Mouse (Mus musculus) heart, adult 8-10 months (tissue): ENCODE data around the gene Irak2. TPM values are rescaled to one million over a fixed set of nuclear protein-coding genes. Genes with fewer than 3 reads are reported as not detected.

Experiments
- DNase-seq: peaks from one replicate; pipeline ENCODE4 v3.0.0; 2022; ENCODE audit warnings: low spot score
- total RNA-seq, 4 experiments: library from RNA; stranded (reverse); gene quantifications; 2 replicates each; pipeline ENCODE4 v1.2.4; 2022

Gene Irak2
- total RNA-seq = 10 to 100 TPM in 2 of 4 experiments, 1 to 10 TPM in 2; 8.1 to 13.5 (median 10.6) TPM

DNA sequence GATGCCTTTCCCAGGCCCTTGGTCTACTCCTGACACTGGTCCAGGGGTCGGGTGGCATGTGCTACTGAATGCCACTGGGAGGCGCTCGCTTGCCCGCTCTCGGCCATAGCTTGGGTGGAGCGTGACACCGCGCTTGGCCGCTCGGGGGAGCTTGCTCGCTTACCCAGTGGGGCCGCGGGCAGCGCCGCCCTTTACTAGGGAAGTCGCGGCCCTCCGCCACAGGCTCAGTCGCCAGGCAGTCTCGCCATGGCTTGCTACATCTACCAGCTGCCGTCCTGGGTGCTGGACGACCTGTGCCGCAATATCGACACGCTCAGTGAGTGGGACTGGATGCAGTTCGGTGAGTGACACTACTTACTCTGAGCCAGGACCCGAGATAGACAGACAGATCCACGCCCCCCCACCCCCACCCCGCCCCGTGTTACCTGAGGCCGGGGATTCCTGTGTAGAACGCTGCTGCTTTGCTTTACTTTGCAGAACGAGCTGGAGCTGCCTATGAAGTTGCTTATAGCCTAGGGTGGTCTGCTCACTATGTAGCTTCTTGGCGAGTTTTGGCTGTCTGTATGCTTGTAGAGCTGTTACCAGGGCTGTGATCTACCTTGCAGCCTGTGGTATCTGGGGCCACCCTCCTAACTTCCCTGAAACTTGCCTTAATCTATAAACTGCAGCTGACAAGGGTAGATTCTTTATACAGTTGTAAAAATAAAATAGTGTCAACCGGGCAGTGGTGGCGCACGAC is at the start of gene Irak2:
Gene Irak2, plus strand, starts transcription at position 166 of the 739 bp plus-strand sequence.
- DNase-seq = peak; percentile 95

DNA sequence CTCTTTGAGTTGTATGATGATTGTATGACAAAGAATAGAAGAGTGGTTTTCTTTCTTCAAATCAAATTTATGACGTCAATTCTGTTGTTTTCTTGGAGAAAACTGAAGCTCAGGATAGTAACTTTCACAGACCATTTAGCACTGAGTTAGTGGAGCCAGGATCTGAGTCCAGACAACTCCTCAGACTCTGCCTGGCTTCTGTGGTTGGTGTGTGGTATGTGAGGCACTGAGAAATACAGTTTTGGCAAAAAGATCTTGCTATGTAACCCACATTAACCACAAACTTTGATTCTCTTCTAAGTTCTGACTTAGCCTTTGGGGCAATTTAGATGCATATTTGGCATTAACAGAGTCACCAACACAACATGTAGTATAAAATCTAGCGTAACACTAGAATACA is 45.6 kb upstream of the Irak2 start:
- DNase-seq = no peak

DNA sequence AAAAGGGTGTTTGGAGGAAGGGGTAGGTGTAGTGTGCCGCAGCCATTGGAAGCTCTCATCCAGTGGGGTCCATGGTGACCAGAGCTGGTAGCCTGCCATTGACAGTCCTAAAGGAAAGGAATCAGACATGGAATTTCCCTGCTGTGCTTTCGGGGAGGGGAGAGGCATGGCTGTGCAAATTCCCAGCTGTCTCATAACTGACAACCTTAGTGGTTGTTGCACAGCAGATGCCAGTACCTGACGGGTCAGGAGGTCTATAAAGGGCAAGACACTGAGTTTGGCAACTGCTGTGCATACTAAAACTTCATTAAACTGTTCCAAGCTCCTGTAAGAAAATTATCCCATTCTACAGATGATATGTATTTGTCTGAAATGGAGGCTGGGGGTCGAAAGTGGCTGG is 40.3 kb upstream of the Irak2 start:
- DNase-seq = no peak

DNA sequence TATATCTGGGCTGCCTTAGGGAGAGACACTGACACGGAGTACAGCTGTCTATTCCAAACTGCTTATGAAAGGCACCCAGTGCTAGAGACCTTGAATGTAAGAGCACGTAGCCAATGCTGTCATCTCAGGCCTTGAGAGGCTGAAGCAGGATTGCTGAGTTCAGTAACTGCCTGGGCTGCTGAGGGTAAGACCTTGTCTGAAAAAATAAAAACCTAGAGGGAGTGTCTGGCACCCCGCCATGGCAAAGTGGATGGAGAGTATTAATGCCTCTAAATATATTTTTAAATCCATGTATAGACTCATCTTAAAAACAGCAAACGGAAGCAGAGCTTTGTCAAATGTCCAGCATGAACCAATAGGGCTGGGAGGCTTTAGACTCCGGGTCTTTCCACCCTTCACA is 38.4 kb upstream of the Irak2 start:
- no peak for DNase-seq

DNA sequence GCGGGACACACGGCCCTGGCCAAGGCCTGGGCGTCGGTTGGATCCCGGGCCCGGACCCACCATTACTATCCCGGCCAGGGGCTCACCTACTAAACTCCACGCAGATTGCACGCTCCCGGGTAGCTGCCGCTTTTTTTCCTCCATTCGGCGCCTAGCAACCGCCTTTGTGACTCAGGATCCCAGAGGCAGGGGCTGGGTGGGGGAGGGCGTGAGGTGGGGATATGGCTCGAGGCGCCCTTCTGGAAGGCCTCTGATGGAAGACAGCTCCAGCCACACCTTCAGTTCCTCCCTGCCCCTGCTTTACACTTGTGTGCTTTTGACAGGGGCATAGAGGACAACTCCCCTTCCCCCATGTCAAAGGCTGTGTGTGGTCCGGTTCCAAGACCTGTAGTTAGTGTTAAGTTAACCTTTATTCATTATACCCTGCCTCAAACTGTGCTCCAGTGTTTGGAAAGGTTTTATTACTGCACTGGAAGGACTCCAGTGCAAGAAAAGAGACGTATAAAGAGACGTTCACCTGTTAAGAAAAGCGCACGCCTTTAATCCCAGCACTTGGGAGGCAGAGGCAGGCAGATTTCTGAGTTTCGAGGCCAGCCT is 37.6 kb upstream of the Irak2 start, which contains the start of gene Fancd2os:
Gene Fancd2os, minus strand, starts transcription at position 173 of the 597 bp plus-strand sequence.
- DNase-seq = no peak

DNA sequence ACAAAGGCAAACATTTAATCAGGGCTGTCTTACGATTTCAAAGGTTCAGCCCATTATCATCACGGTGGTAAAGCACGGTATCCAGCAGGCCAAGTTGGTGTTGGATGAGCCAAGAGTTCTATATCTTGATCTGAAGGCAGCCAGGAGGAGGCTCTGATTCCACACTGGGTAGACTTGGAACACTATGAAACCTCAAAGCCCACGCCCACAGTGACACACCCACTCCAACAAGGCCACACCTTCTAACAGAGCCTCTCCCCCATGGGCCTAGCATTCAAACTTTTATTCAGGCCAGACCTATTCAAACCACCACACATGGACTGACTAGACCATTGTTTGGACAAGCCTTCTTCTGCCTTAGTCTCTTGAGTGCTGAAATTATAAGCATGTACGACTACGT is 35.4 kb upstream of the Irak2 start:
- no peak for DNase-seq

DNA sequence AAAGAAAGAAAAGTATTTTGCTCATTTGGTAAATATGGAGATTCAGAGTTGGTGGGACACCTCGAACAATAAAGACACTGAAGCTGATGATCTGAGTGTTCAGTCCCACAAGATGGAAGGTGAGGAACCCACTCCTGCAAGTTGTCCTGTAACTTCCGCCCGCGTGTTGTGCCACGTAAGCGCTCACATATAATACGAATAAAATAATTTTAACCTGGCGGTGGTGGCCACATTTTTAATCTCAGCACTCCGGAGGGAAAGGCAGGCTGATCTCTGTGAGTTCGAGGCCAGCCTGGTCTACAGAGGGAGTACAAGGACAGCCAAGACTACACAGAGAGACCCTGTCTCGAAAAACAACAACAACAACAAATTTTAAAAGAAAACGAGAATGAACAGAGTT is 34.3 kb upstream of the Irak2 start:
- no peak for DNase-seq

DNA sequence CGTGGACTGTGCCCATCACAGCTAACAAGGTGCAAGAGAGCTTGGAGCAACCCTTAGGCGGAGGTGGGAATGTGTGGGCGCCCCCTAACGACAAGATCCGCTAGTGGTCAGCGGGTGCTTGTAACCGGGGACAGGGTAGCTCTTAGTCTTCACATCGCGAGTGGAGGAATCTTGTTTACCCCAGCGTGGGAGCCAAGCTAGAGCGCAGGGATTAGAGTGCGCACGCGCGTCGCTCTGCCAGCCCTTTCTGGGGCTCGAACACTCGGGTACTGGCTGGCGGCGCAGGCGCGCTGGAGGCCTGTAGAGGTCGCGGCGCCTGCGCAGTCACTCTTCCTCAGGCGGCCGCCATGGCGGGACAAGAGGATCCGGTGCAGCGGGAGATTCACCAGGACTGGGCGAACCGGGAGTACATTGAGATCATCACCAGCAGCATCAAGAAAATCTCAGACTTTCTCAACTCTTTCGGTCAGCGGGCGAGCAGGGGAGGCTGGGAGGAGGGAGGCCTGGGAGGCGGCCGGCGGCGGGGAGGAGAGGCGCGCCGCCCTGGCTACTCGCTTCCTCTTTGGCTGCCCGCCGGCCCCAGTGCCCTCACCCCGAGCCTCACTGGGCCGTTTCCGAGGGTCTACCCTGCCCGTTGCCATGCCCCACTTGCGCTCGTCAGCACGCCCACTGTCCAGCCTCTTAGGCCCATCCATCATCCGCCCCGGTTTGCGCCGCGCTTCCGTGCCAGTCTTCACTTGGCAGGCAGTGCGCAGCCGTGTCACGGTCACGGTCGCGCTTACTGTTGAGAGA is 33.6 kb upstream of the Irak2 start, which contains the start of gene Brk1:
Gene Brk1, plus strand, starts transcription at position 341 of the 792 bp plus-strand sequence.
- DNase-seq = peak; percentile 84

DNA sequence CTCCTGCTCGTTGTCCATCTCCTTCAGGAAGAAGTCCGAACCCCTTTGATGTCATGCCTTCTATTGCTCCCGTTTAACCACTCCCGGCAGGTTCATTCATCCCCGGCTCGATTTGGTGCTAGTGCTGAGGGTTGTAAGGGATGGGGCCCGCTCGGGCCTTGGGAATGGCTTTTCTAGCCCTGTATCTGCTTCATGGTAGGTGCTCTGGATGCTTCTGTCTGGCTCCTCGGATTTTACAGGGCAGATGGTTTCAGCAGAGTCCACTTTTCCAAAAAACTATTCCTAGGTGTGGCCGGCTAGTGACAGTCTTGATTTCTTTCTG is 33.1 kb upstream of the Irak2 start:
- no peak for DNase-seq

DNA sequence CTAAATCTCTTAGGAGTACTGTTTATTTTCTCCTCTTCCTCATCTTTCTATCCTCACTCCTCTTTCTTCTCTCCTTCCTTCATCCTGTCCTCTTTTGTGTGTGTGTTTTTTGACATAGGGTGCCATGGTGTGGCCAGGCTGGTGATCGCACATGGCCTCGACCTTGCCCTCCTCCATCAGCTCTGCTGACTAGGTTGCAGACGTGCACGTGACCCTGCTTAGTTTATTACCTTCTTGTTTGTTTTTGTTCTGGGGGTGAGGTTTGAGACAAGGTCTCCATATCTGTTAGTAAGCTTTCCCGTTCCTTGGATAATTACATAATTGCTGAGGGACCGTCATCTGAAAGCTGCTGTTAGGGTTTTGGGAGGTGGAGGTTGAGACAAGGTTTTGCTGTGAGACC is 29.4 kb upstream of the Irak2 start:
- no peak for DNase-seq

DNA sequence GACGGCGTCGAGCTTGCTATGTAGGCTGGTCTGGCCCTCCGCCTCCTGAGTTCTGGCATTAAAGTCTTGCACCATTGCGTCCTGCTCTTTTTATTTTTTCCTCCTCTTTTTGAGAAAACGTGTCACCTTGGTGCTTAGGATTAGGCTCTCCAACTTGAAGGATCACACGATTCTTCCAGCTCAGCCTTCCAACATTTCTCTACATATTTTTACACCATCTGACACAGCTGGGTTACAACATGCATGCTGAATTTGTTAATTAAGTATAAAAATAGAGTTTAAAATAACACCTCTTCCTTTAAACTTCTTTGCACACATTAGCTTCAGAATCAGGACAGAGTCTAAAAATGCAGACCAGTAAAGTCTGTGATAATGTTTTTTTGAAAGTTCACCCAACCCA is 29.0 kb upstream of the Irak2 start:
- DNase-seq = no peak

DNA sequence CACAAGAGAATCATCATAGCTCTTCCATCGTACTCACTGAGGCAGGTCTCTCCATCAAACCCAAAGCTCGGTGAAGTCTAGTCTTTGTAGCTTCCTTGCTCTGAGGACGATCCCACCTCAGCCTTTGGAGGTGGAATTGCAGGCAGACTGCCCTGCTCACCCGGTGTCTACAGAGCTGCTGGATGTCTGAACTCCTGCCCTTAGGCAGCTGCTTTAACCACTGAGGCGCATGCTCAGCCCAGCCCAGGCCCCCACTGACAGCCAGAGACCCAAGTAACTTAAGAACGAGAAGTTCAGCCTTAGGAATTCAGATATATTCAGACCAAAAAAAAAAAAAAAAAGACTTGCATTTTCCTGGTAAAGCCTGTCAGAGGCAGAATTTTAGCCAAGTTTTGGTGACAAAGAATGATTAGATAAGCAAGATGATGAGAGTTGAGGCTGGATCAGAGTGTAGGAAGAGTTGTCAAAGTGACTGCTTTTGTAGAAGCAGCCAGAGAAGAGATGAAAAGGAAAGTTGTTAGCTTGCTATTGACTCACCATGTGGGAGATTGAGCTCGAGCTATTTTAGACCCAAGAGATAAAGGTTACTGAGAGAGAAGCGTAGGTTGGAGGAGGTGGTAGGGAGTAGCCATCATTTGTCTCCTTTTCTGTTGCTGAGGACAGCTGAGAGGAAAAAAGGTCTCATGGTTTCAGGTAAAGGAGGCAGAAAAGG is 25.9 kb upstream of the Irak2 start:
- DNase-seq = no peak

DNA sequence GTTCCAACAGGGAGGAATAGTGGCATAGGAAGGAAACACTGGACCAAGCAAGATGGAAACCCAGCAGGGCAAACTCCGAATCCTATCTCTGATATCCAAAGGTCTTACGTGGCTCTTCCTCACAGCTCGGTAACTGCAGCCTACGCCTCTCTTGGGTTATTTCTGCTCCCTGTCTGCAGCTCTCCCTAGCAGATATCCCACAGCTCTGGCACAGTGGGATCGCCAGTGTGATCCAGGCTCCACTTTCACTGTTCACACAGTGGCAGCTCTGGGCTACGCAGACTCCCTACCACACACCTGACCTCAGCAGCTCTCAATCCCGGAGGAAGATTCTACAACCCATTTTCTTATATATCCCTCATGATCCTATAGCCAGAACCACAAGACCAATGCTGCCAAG is 24.1 kb upstream of the Irak2 start:
- no peak for DNase-seq

DNA sequence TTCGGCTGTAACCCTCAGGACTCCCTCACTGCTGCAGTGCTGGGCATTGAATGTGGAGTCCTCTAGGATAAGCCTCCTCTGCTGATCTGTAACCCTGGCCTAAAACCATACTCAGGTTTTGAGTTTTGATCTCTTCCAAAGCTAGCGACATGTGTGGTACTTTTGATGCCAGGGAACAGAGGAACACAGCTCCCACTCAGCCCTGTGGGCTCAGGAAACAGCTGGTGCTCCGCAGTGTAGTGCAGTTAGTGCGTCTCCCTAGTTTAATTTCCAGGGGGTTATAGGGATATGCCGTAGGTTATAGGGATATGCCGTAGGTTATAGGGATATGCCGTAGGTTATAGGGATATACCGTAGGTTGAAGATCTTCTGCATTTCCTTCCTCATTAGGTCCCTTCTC is 23.3 kb upstream of the Irak2 start:
- no peak for DNase-seq

DNA sequence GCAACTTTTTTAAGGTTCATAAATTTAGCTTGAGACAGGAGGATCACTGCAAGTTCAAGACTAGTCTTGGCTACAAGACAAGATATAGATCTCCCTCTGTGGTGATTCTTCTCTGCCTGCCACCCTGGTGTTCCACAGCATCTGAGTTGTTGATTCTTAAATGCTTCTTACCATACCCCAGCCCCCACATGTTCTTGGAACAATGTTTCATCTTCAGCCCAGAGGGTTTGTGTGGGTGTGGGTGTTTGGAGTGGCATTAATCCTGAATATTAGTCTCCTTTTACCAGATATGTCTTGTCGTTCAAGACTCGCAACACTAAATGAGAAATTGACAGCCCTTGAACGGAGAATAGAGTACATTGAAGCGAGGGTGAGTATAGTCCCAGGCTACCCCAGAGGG is 22.8 kb upstream of the Irak2 start:
- no peak for DNase-seq

DNA sequence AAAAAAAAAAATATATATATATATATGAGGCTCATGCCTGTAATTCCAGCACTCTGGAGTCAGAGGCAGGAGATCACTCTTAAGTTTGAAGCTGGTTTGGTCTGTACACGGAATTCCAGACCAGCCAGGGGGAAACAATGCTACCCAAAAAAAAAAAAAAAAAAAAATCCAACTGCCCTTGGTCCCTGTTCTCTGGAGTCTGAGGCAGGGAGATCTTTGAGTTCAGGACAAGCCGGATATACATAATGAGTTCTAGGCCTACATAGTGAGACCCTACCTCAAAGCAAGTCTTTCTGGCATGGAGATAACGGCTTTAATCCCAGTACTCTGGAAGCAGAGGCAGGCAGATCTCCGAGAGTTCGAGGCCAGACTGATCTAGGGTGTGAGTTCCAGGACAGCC is 14.9 kb upstream of the Irak2 start:
- DNase-seq = no peak

DNA sequence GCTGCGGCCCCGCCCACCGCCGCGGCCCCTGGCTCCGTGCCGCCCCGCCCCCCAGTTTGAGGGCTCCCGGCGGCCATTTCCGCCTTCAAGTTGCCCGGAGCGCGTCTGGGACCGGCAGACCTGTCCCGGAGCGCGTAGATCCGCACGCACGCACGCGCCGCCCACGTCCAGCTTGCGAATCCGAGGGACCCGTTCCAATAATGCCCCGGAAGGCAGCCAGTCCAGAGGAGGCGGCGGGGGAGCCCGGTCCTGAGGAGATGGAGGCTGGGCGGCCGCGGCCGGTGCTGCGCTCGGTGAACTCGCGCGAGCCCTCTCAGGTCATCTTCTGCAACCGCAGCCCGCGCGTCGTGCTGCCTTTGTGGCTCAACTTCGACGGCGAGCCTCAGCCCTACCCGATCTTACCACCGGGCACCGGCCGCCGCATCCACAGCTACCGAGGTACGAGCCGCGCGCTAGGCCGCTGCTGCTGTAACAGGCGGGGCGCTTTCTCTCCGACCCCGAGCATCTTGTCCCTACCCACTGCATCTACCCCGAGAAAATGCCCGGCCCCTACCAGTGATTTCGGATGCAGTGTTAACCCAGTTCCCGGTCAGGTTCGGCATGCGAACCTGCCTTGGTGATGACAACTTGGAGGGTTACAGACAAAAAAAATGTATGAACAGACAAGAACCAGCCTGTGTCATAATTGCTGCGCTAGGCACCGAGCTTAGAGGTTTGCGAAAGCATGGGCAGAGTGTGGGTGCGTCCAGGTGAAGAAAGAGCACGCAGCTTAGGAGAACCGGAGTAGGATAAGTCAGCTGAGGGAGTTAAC is 14.1 kb upstream of the Irak2 start, which contains the start of gene Vhl:
Gene Vhl, plus strand, starts transcription at position 19 of the 811 bp plus-strand sequence.
- peak; percentile 90 for DNase-seq

DNA sequence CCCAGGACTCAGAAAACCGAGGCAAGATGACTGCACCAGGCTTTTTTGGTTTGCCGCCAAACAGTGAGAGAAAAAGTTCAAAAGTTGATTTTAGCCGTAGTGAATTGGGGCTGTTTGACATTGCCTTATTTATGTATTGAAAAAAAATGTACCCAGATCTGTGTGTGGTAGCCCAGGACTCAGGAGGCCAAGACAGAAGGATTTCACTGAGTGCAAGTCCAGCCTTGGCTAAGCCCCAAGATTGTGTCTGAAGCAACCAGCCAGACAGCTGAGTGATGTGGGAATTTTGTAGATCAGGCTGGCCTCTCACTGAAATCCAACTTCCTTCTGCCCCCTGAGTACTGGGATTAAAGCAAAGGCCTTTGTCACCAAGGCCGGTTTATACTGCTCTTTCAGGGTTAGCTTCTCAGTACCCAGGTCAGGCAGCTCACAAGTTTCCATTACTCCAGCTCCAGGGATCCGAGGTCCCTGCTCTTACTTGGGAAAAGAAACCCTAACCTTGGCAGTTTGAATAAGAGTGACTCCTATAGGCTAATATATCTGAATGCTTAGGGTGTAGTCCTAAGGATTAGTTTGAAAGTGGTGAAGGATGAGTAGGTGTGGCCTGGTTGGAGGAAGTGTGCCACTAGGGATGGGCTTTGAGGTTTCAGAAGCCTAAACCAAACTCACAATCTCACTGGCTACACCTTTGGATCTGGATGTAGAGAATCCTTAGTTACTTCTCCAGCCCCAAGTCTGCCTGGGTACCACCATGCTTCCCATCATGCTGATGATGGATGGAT is 13.1 kb upstream of the Irak2 start:
- no peak for DNase-seq

DNA sequence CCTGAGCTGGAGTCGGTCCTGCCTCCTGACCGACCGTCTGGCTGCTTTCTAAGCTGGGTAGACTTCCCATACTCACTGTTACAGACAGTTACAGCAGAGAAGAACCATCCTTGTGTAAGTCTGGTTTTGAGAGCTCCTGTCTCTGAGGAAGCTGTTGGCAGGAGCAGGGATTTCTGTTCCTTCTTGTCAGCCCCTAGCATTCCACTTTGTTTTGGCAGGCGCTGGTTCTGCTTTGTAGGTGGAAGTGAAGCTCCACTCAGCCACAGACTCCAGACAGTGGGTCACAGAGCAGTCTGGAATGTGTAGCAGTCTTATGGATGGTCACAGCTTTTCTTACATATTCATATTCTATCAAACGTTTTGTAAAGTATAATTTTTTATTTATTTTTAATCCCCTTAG is 7.9 kb upstream of the Irak2 start:
- DNase-seq = no peak

DNA sequence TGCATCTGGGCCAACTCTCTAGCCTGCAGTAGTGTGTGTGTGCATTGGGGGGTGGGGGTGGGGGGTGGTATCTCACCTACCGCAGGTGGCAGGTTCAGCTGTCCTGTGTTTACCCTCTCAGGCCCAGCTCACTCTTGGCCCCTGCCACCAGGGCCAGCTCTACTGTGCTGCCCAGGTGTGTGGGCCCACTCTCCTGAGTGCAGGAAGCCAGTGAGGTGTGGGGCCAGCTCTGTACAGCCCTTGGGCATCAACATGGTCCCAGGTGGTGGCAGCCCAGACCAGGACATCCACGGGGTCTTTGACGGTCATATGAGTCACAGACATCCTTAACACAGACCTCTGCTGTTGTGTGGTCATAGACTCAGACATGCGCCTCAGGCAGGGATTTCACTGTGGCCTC is 5.4 kb upstream of the Irak2 start:
- no peak for DNase-seq
